Mouse (Mus musculus) liver, embryonic 15.5 days (tissue): ENCODE results near the gene Birc7. TPM values are rescaled to one million over a fixed set of nuclear protein-coding genes. Genes with fewer than 3 reads are reported as not detected.

Experiments
- ATAC-seq: fragments of 200-750 bp; cut with Nextera tagmentation; 2 replicates; pipeline ENCODE4 v1.8.0; 2017; ENCODE audit warnings: moderate number of reproducible peaks, mild to moderate bottlenecking, moderate library complexity; ENCODE audit not compliant: insufficient read depth
- H3K27ac ChIP-seq: fragments of 300-500 bp; sonication (generic); replicated peaks from 2 replicates; pipeline ENCODE4 v1.5.1; 2015; ENCODE audit warnings: mild to moderate bottlenecking, inconsistent platforms
- H3K27me3 ChIP-seq: fragments of 300-500 bp; sonication (generic); 2 replicates; pipeline ENCODE4 v1.6.1; 2015; ENCODE audit warnings: mild to moderate bottlenecking, inconsistent platforms
- H3K36me3 ChIP-seq: fragments of 300-500 bp; sonication (generic); replicated peaks from 2 replicates; pipeline ENCODE4 v1.6.1; 2015; ENCODE audit warnings: moderate library complexity, mild to moderate bottlenecking, inconsistent platforms
- H3K4me1 ChIP-seq: fragments of 300-500 bp; sonication (generic); replicated peaks from 2 replicates; pipeline ENCODE4 v1.6.1; 2015; ENCODE audit warnings: inconsistent platforms
- H3K4me2 ChIP-seq: fragments of 300-500 bp; sonication (generic); 2 replicates; pipeline ENCODE4 v1.6.1; 2015; ENCODE audit warnings: moderate library complexity, mild to moderate bottlenecking, inconsistent platforms
- H3K4me3 ChIP-seq: fragments of 300-500 bp; sonication (generic); replicated peaks from 2 replicates; pipeline ENCODE4 v1.5.1; 2015; ENCODE audit warnings: mild to moderate bottlenecking, inconsistent platforms
- H3K9ac ChIP-seq: fragments of 300-500 bp; sonication (generic); 2 replicates; pipeline ENCODE4 v1.6.1; 2015; ENCODE audit warnings: moderate library complexity, mild to moderate bottlenecking, inconsistent platforms
- H3K9me3 ChIP-seq: fragments of 300-500 bp; sonication (generic); replicated peaks from 2 replicates; pipeline ENCODE4 v1.6.1; 2016; ENCODE audit warnings: inconsistent platforms
- WGBS: fragments of 180-500 bp; shearing (Covaris S2); methylation state at CpG from one replicate; pipeline ENCODE4 v1.1.7; 2015; ENCODE audit warnings: mixed read lengths; ENCODE audit not compliant: insufficient replicate concordance; 5-methylcytosine and 5-hydroxymethylcytosine counted together
- polyA plus RNA-seq: library from polyadenylated mRNA; unstranded; fragments of >200 nt; fragmentation: Nextera tagmentation; extraction: Ambion mirVana; gene quantifications from 2 replicates; pipeline ENCODE4 v1.2.1, GENCODE M21; 2015

Gene Birc7
- polyA plus RNA-seq: not detected in 2 replicates

GRCm38 (mm10) chr2:180928723-180929122 lies at the start of gene Birc7:
Gene Birc7 (plus strand): TSS chr2:180929023.
- peaks cover 30% of the 10 kb centered on the region for H3K27me3 ChIP-seq
- 55% methylated on average over 4 of the region's 4 CpGs for WGBS
- no peaks in the 10 kb centered on the region for H3K4me1 ChIP-seq
- no peaks in the 10 kb centered on the region for H3K9me3 ChIP-seq
- H3K4me3 ChIP-seq: no peak within 1 kb of the TSS
- H3K4me2 ChIP-seq: no peak within 1 kb of the TSS
- no peak for ATAC-seq
- no peak within 1 kb of the TSS for H3K9ac ChIP-seq
- H3K27ac ChIP-seq: no peak within 1 kb of the TSS
- no peaks in the 10 kb centered on the region for H3K36me3 ChIP-seq

- Histone ChIP-seq H3K4me1 (no peaks in the 10 kb centered on the region), H3K36me3 (no peaks in the 10 kb centered on the region), H3K9me3 (no peaks in the 10 kb centered on the region), H3K4me3 (no peak overlapping the region), H3K27me3 (no peaks in the 10 kb centered on the region), H3K27ac (no peak overlapping the region), H3K4me2 (no peak overlapping the region), H3K9ac (no peak overlapping the region)
- no peak for ATAC-seq
- 46% methylated on average over 7 of the region's 7 CpGs for WGBS
Observed at GRCm38 (mm10) chr2:180879365-180880067, 49.3 kb upstream of the Birc7 start.

- H3K4me2 ChIP-seq: no peak overlapping the region
- no peaks in the 10 kb centered on the region for H3K36me3 ChIP-seq
- peaks cover 16% of the 10 kb centered on the region for H3K27me3 ChIP-seq
- H3K27ac ChIP-seq: no peak overlapping the region
- no peak for ATAC-seq
- WGBS: 41% methylated on average over 9 of the region's 9 CpGs
- no peak overlapping the region for H3K9ac ChIP-seq
- no peaks in the 10 kb centered on the region for H3K9me3 ChIP-seq
- no peaks in the 10 kb centered on the region for H3K4me1 ChIP-seq
- H3K4me3 ChIP-seq: no peak overlapping the region
Observed at GRCm38 (mm10) chr2:180881281-180881680, 47.5 kb upstream of the Birc7 start.

GRCm38 (mm10) chr2:180885270-180885669 lies 43.6 kb upstream of the Birc7 start:
- Histone ChIP-seq H3K36me3 (no peaks in the 10 kb centered on the region), H3K9me3 (no peaks in the 10 kb centered on the region), H3K4me2 (no peak overlapping the region), H3K27ac (no peak overlapping the region), H3K9ac (no peak overlapping the region), H3K27me3 (peaks cover 55% of the 10 kb centered on the region), H3K4me3 (no peak overlapping the region), H3K4me1 (no peaks in the 10 kb centered on the region)
- 40% methylated on average over 5 of the region's 5 CpGs for WGBS
- ATAC-seq: no peak

GRCm38 (mm10) chr2:180889271-180889920 lies 39.4 kb upstream of the Birc7 start:
- ATAC-seq: no peak
- Histone ChIP-seq H3K36me3 (no peaks in the 10 kb centered on the region), H3K9ac (no peak overlapping the region), H3K27me3 (peaks cover 96% of the 10 kb centered on the region), H3K4me1 (peaks cover 19% of the 10 kb centered on the region), H3K4me3 (no peak overlapping the region), H3K4me2 (no peak overlapping the region), H3K27ac (no peak overlapping the region), H3K9me3 (no peaks in the 10 kb centered on the region)
- 17% methylated on average over 19 of the region's 19 CpGs for WGBS

- ATAC-seq: no peak
- peaks cover 23% of the 10 kb centered on the region for H3K4me1 ChIP-seq
- no peak overlapping the region for H3K9ac ChIP-seq
- H3K4me2 ChIP-seq: no peak overlapping the region
- no peak overlapping the region for H3K4me3 ChIP-seq
- no peaks in the 10 kb centered on the region for H3K36me3 ChIP-seq
- WGBS: 23% methylated on average over 4 of the region's 4 CpGs
- no peaks in the 10 kb centered on the region for H3K9me3 ChIP-seq
- H3K27ac ChIP-seq: no peak overlapping the region
- peaks cover 98% of the 10 kb centered on the region for H3K27me3 ChIP-seq
Observed at GRCm38 (mm10) chr2:180889921-180890280, 38.9 kb upstream of the Birc7 start.

- Histone ChIP-seq H3K9ac (no peak overlapping the region), H3K4me1 (peaks cover 23% of the 10 kb centered on the region), H3K27me3 (peaks cover 98% of the 10 kb centered on the region), H3K36me3 (no peaks in the 10 kb centered on the region), H3K4me3 (no peak overlapping the region), H3K4me2 (no peak overlapping the region), H3K9me3 (no peaks in the 10 kb centered on the region), H3K27ac (no peak overlapping the region)
- WGBS: 3% methylated on average over 28 of the region's 29 CpGs
- ATAC-seq: no peak
Observed at GRCm38 (mm10) chr2:180890422-180891074, 38.3 kb upstream of the Birc7 start.

GRCm38 (mm10) chr2:180891075-180891834 lies 37.6 kb upstream of the Birc7 start:
- Histone ChIP-seq H3K4me3 (no peak overlapping the region), H3K4me1 (peaks cover 23% of the 10 kb centered on the region)
- ATAC-seq: no peak

GRCm38 (mm10) chr2:180891835-180892323 lies 36.9 kb upstream of the Birc7 start:
- Histone ChIP-seq H3K9me3 (no peaks in the 10 kb centered on the region), H3K4me3 (no peak overlapping the region), H3K27me3 (peaks cover 99% of the 10 kb centered on the region), H3K27ac (no peak overlapping the region), H3K36me3 (no peaks in the 10 kb centered on the region), H3K9ac (no peak overlapping the region), H3K4me2 (no peak overlapping the region), H3K4me1 (peaks cover 23% of the 10 kb centered on the region)
- ATAC-seq: no peak
- WGBS: 10% methylated on average over 9 of the region's 9 CpGs

More at GRCm38 (mm10) chr2:180891075-180891834, 37.6 kb upstream of the Birc7 start:
- WGBS: 1% methylated on average over 37 of the region's 37 CpGs
- Histone ChIP-seq H3K9me3 (no peaks in the 10 kb centered on the region), H3K36me3 (no peaks in the 10 kb centered on the region), H3K9ac (no peak overlapping the region), H3K4me2 (no peak overlapping the region), H3K27me3 (peaks cover 99% of the 10 kb centered on the region), H3K27ac (no peak overlapping the region)

GRCm38 (mm10) chr2:180892841-180893521 lies 35.8 kb upstream of the Birc7 start:
- Histone ChIP-seq H3K27ac (no peak overlapping the region), H3K36me3 (no peaks in the 10 kb centered on the region), H3K9ac (no peak overlapping the region), H3K9me3 (no peaks in the 10 kb centered on the region), H3K4me3 (peak overlapping the region; percentile 38), H3K27me3 (peaks cover 98% of the 10 kb centered on the region), H3K4me1 (peaks cover 23% of the 10 kb centered on the region), H3K4me2 (peak overlapping the region; percentile 54)
- no peak for ATAC-seq
- WGBS: under 1% methylated on average over 96 of the region's 97 CpGs
